Mouse (Mus musculus) heart, embryonic 15.5 days (tissue): ENCODE measurements around the gene Zfp280c. TPM values are rescaled to one million over a fixed set of nuclear protein-coding genes. Genes with fewer than 3 reads are reported as not detected.

Experiments used
- ATAC-seq: fragments of 200-750 bp; cut with Nextera tagmentation; replicated peaks from 2 replicates; pipeline ENCODE4 v1.8.0; 2017; ENCODE audit warnings: low read depth, moderate TSS enrichment; ENCODE audit not compliant: insufficient number of reproducible peaks, insufficient read depth, low FRiP score
- H3K27ac ChIP-seq: fragments of 300-500 bp; sonication (generic); 2 replicates; pipeline ENCODE4 v1.5.1; 2015; ENCODE audit warnings: mild to moderate bottlenecking, inconsistent platforms
- H3K27me3 ChIP-seq: fragments of 300-500 bp; sonication (generic); 2 replicates; pipeline ENCODE4 v1.6.1; 2015; ENCODE audit warnings: inconsistent platforms
- H3K36me3 ChIP-seq: fragments of 300-500 bp; sonication (generic); 2 replicates; pipeline ENCODE4 v1.6.1; 2015; ENCODE audit warnings: mild to moderate bottlenecking, inconsistent platforms
- H3K4me1 ChIP-seq: fragments of 300-500 bp; sonication (generic); replicated peaks from 2 replicates; pipeline ENCODE4 v1.6.1; 2015; ENCODE audit warnings: inconsistent platforms
- H3K4me2 ChIP-seq: fragments of 300-500 bp; sonication (generic); 2 replicates; pipeline ENCODE4 v1.6.1; 2015; ENCODE audit warnings: inconsistent platforms, mild to moderate bottlenecking, moderate library complexity
- H3K4me3 ChIP-seq: fragments of 300-500 bp; sonication (generic); 2 replicates; pipeline ENCODE4 v1.5.1; 2015; ENCODE audit warnings: mild to moderate bottlenecking, inconsistent platforms
- H3K9ac ChIP-seq: fragments of 300-500 bp; sonication (generic); 2 replicates; pipeline ENCODE4 v1.6.1; 2015; ENCODE audit warnings: mild to moderate bottlenecking, inconsistent platforms
- H3K9me3 ChIP-seq: fragments of 300-500 bp; sonication (generic); replicated peaks from 2 replicates; pipeline ENCODE4 v1.6.1; 2016; ENCODE audit warnings: inconsistent platforms
- WGBS: fragments of 180-500 bp; shearing (Covaris S2); methylation state at CpG from one replicate; pipeline ENCODE4 v1.1.7; 2015; ENCODE audit warnings: mixed read lengths; 5-methylcytosine and 5-hydroxymethylcytosine counted together
- polyA plus RNA-seq: library from polyadenylated mRNA; unstranded; fragments of >200 nt; fragmentation: Nextera tagmentation; extraction: Ambion mirVana; gene quantifications from 2 replicates; pipeline ENCODE4 v1.2.1, GENCODE M21; 2015

Gene Zfp280c
- polyA plus RNA-seq, 1 experiment from 2014 or later, result 4.8 TPM

- Histone ChIP-seq H3K4me2 (no peak overlapping the region), H3K36me3 (no peaks in the 10 kb centered on the region), H3K9ac (no peak overlapping the region), H3K4me1 (0 out of 2 replicates have a peak, but pooled peaks cover 4% of the 10 kb centered on the region), H3K27me3 (no peaks in the 10 kb centered on the region), H3K9me3 (no peaks in the 10 kb centered on the region), H3K27ac (no peak overlapping the region), H3K4me3 (no peak overlapping the region)
- WGBS, result 56% methylated on average over 3 of the region's 3 CpGs
- no peak for ATAC-seq
Observed at GRCm38 (mm10) chrX:48526435-48526834, 67.9 kb downstream of the Zfp280c start.

DNA sequence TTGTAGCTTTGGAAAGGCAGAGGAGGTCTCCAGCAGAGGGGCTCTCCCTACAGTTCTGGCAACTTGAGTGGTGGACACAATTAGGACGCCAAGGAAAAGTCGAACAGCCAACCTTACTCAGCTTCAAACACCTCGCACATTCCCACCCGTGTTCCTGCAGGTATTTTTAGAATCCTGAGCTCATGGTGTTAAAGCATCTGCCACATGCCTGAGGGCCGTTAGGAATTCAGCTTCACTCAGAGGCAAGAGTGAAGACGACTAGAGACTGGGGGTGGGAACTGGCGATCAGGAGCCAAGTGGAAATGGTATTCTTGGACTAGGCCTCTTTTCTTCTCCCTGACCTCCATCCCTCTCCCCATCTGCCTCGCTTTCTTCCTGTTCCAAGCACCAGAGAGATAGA is 68.4 kb downstream of the Zfp280c start:
- H3K4me2 ChIP-seq, result peak overlapping the region; percentile 18; the same call in 1 of the 2 replicates
- WGBS, result 43% methylated on average over 8 of the region's 8 CpGs

GRCm38 (mm10) chrX:48525332-48525731 is 69.0 kb downstream of the Zfp280c start:
- 67% methylated on average over 1 of the region's 1 CpGs for WGBS
- H3K4me3 ChIP-seq, result no peak overlapping the region
- 0 out of 2 replicates have a peak, but pooled peaks cover 4% of the 10 kb centered on the region for H3K4me1 ChIP-seq
- H3K4me2 ChIP-seq, result no peak overlapping the region
- H3K36me3 ChIP-seq, result no peaks in the 10 kb centered on the region
- peak overlapping the region; percentile 51 for H3K27ac ChIP-seq
- no peaks in the 10 kb centered on the region for H3K27me3 ChIP-seq
- no peak overlapping the region for H3K9ac ChIP-seq
- no peak for ATAC-seq
- no peaks in the 10 kb centered on the region for H3K9me3 ChIP-seq

More for the DNA sequence above, 68.4 kb downstream of the Zfp280c start:
- ATAC-seq, result peak; percentile 31; the same call in 1 of the 2 replicates
- no peaks in the 10 kb centered on the region for H3K9me3 ChIP-seq
- no peaks in the 10 kb centered on the region for H3K36me3 ChIP-seq
- no peaks in the 10 kb centered on the region for H3K27me3 ChIP-seq
- peak overlapping the region; percentile 51 for H3K27ac ChIP-seq
- H3K9ac ChIP-seq, result no peak overlapping the region
- no peak overlapping the region for H3K4me3 ChIP-seq
- 0 out of 2 replicates have a peak, but pooled peaks cover 4% of the 10 kb centered on the region for H3K4me1 ChIP-seq

GRCm38 (mm10) chrX:48523512-48523911 is 70.8 kb downstream of the Zfp280c start:
- H3K27ac ChIP-seq, result no peak overlapping the region
- no peak overlapping the region for H3K4me2 ChIP-seq
- no peak overlapping the region for H3K9ac ChIP-seq
- ATAC-seq, result no peak
- H3K4me1 ChIP-seq, result 0 out of 2 replicates have a peak, but pooled peaks cover 6% of the 10 kb centered on the region
- H3K36me3 ChIP-seq, result no peaks in the 10 kb centered on the region
- H3K4me3 ChIP-seq, result no peak overlapping the region
- WGBS, result 57% methylated on average over 3 of the region's 3 CpGs
- H3K27me3 ChIP-seq, result no peaks in the 10 kb centered on the region
- H3K9me3 ChIP-seq, result no peaks in the 10 kb centered on the region

DNA sequence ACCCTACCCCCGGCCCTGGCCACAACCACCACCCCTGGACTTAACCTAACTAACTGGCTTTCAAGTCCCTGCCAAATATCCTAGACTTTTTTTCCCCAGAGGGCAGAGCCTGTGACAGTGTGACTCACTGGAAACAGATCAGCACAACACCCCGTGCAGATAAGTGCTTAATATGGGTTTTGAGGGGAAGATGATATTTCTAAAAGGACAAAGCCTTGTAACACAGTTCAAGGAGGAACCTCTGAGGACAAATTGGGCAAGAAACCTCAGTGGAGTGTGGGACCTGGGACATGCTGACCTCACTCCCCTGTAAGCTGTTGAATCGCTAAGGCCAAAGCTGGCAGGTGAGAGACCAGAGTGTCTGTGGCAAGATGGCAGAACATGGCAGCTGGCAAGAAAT is 72.7 kb downstream of the Zfp280c start:
- no peak for ATAC-seq
- no peak overlapping the region for H3K27ac ChIP-seq
- no peaks in the 10 kb centered on the region for H3K36me3 ChIP-seq
- H3K9ac ChIP-seq, result no peak overlapping the region
- no peaks in the 10 kb centered on the region for H3K27me3 ChIP-seq
- H3K4me1 ChIP-seq, result 0 out of 2 replicates have a peak, but pooled peaks cover 6% of the 10 kb centered on the region
- H3K4me3 ChIP-seq, result no peak overlapping the region
- H3K4me2 ChIP-seq, result no peak overlapping the region
- WGBS, result 60% methylated on average over 3 of the region's 3 CpGs
- no peaks in the 10 kb centered on the region for H3K9me3 ChIP-seq

- 0 out of 2 replicates have a peak, but pooled peaks cover 3% of the 10 kb centered on the region for H3K4me1 ChIP-seq
- H3K36me3 ChIP-seq, result no peaks in the 10 kb centered on the region
- H3K27me3 ChIP-seq, result no peaks in the 10 kb centered on the region
- 17% methylated on average over 20 of the region's 20 CpGs for WGBS
- no peak for ATAC-seq
- H3K27ac ChIP-seq, result no peak overlapping the region
- H3K9ac ChIP-seq, result peak overlapping the region; percentile 40
- peak overlapping the region; percentile 54 for H3K4me3 ChIP-seq
- H3K9me3 ChIP-seq, result no peaks in the 10 kb centered on the region
- peak overlapping the region; percentile 80 for H3K4me2 ChIP-seq
Observed at GRCm38 (mm10) chrX:48519549-48520085, 74.7 kb downstream of the Zfp280c start.

DNA sequence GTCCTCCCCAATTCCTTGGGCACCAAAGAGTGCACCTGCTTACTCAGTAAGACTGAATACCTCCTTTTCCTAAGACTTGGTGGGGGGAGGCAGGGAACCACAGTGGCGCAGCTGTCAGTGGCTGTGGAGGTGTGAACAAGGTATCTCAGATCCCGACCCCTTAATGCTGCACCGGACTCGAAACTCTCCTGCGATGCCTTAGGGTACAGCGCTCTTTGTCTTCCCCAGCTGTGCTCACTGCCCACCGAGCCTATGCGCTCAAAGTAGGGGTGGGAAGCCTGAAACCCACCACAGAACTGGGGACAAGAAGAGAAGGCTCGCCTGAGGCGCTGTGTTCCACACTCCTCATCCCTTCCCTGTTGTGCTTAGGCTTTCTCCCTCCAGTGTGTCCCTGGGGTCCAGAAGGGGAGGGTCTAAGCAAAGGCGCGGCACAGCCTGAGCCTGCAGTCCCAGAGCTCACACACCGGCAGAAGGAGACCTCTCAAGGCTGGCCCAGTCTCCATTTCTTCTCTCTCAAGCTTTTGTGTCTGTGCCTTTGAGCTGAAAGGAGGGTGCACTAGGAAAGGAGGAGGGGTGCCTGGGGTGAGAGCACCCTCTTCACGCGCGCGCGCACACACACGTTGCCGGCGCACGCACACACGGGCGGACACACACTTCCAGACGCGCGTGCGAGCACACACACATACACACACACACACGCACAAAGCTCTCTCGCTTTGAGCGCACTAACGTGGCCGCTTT is 75.3 kb downstream of the Zfp280c start, which contains the start of gene Rab33a:
Gene Rab33a, plus strand, starts transcription at position 478 of the 741 bp plus-strand sequence.
- peak within 1 kb of the TSS; percentile 54 for H3K4me3 ChIP-seq
- H3K9me3 ChIP-seq, result no peaks in the 10 kb centered on the region
- 0 out of 2 replicates have a peak, but pooled peaks cover 3% of the 10 kb centered on the region for H3K4me1 ChIP-seq
- ATAC-seq, result peak; percentile 50
- 13% methylated on average over 33 of the region's 33 CpGs for WGBS
- peak within 1 kb of the TSS; percentile 1; the same call in 1 of the 2 replicates for H3K27ac ChIP-seq
- H3K27me3 ChIP-seq, result no peaks in the 10 kb centered on the region
- H3K36me3 ChIP-seq, result no peaks in the 10 kb centered on the region
- H3K4me2 ChIP-seq, result peak within 1 kb of the TSS; percentile 80
- peak within 1 kb of the TSS; percentile 40 for H3K9ac ChIP-seq

DNA sequence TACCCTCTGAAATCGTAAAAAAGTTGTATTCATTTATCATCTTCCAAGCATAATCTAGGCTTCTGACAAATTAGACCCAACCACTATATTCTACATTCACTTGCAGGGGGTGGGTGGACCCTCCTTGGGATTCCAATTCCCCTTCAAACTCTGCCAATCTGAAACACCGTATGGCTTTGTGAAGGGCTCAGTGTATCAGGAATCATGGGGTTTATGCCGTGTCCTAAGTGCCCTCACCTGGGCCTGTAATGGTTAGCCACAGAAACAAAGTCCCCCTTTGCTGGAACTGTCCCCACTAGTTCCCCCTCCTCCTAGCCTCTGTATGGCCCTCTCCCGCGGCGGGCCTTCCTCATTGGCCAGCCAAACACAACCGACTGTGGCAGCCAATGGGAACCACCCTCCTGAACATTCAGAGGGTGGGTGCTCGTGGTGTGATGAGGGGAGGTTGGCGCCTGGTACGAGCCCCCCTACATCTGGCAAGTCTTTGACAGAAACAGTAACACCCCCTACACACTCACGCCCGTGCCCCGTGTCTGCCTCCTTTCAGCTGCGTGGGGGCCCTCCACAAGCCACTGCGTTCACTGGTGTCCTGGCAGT is 76.0 kb downstream of the Zfp280c start:
- peak overlapping the region; percentile 54 for H3K4me3 ChIP-seq
- H3K27ac ChIP-seq, result peak overlapping the region; percentile 1; the same call in 1 of the 2 replicates
- H3K27me3 ChIP-seq, result no peaks in the 10 kb centered on the region
- H3K9me3 ChIP-seq, result no peaks in the 10 kb centered on the region
- 23% methylated on average over 15 of the region's 15 CpGs for WGBS
- H3K9ac ChIP-seq, result peak overlapping the region; percentile 40; the same call in 1 of the 2 replicates
- peak; percentile 44; the same call in 1 of the 2 replicates for ATAC-seq
- peak overlapping the region; percentile 80 for H3K4me2 ChIP-seq
- H3K36me3 ChIP-seq, result no peaks in the 10 kb centered on the region
- 0 out of 2 replicates have a peak, but pooled peaks cover 3% of the 10 kb centered on the region for H3K4me1 ChIP-seq

GRCm38 (mm10) chrX:48513824-48514223 is 80.5 kb downstream of the Zfp280c start:
- H3K4me1 ChIP-seq, result peaks cover 3% of the 10 kb centered on the region; the same call in 1 of the 2 replicates
- no peak for ATAC-seq
- H3K27me3 ChIP-seq, result no peaks in the 10 kb centered on the region
- H3K27ac ChIP-seq, result peak overlapping the region; percentile 63
- H3K36me3 ChIP-seq, result no peaks in the 10 kb centered on the region
- H3K9me3 ChIP-seq, result no peaks in the 10 kb centered on the region
- H3K9ac ChIP-seq, result peak overlapping the region; percentile 63
- H3K4me3 ChIP-seq, result peak overlapping the region; percentile 60
- 15% methylated on average over 13 of the region's 13 CpGs for WGBS
- H3K4me2 ChIP-seq, result peak overlapping the region; percentile 53

GRCm38 (mm10) chrX:48513166-48513807 is 81.0 kb downstream of the Zfp280c start, which contains the start of gene Aifm1:
TSS of gene Aifm1 (minus strand) at chrX:48513563.
- 12% methylated on average over 45 of the region's 45 CpGs for WGBS

More at GRCm38 (mm10) chrX:48513166-48513807, 81.0 kb downstream of the Zfp280c start, which contains the start of gene Aifm1:
- H3K36me3 ChIP-seq, result no peaks in the 10 kb centered on the region
- H3K9me3 ChIP-seq, result no peaks in the 10 kb centered on the region
- peak; percentile 99 for ATAC-seq
- no peaks in the 10 kb centered on the region for H3K27me3 ChIP-seq
- peaks cover 3% of the 10 kb centered on the region; the same call in 1 of the 2 replicates for H3K4me1 ChIP-seq
- H3K4me2 ChIP-seq, result peak within 1 kb of the TSS; percentile 62
- peak within 1 kb of the TSS; percentile 60 for H3K4me3 ChIP-seq
- peak within 1 kb of the TSS; percentile 64 for H3K27ac ChIP-seq
- peak within 1 kb of the TSS; percentile 63 for H3K9ac ChIP-seq
